Mouse (Mus musculus): ENCODE data around the gene Dhrs3. TPM values are rescaled to one million over a fixed set of nuclear protein-coding genes. Genes with fewer than 3 reads are reported as not detected.

Dhrs3 gene
- total RNA-seq, 2 experiments from 2014 or later, result 102 to 105 TPM

DNA sequence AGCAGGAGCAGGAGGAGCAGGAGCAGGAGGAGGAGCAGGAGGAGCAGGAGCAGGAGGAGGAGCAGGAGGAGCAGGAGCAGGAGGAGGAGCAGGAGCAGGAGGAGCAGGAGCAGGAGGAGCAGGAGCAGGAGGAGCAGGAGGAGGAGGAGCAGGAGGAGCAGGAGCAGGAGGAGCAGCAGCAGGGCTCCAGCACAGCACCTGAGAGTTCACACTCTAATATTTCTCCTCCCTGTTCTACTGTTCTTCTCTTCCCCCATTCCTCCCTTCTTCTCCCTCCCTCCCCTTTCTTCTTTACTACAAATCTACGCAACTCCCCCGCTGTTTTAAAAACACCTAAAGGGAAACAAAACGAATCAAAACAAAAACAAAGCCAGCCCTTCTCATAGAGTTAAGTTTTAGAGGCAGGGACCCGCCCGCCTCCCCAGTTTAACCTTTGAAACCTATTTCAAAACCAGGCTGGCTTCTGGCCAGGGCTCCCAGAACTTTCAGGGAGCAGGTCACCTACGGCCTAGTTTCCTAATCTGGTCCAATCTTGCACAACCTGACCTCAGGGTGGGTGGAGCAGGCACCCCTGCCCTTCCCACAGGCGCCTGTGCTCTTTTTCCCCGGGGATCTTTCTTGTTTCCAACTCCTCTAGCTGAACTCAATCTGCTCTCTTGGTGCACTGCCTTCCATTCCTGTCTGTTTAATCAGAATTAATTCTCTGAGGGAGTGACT lies 67.7 kb downstream of the Dhrs3 start:
- intact Hi-C loops (cut with DNase I), result no loop called here
- DNase-seq, result peak; percentile 72

DNA sequence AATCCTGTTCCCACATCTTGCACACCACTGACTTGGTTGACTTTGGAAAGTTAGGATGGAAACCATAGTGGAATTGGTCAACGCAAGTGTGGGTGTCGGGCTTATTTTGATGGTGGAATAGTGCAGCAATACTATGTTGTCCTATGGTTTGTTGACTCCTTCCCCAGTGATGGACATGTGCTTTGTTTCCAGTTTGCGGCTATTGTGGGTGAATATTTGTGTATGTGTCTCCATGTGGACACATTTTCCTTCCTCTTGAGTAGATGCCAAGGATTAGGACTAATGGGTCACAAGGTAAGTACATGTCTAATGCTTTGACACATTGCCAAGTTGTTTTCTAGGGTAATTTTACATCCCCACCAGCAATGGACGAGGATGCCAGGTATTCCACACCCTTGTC lies 68.6 kb downstream of the Dhrs3 start:
- DNase-seq, result no peak
- intact Hi-C loops (cut with DNase I), result no loop called here

DNA sequence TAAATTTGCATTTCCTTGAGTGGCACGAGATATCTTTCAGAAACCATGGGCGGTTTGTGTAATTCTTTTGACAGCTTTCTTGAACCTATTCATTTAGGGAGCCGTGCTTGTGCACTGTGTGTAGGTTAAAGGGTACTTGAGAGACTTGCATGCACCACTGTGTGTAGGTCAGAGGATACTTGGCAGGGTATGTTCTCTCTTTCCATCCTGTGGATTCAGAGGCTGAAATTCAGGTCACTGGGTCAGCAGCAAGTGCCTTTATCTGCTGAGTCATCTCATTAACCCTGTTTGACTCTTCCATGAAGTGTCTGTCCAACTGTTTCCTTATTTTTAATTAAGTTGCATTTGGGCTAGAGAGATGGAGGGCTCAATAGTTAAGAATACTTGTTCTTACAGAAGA lies 69.1 kb downstream of the Dhrs3 start:
- no peak for DNase-seq
- intact Hi-C loops (cut with DNase I), result no loop called here

DNA sequence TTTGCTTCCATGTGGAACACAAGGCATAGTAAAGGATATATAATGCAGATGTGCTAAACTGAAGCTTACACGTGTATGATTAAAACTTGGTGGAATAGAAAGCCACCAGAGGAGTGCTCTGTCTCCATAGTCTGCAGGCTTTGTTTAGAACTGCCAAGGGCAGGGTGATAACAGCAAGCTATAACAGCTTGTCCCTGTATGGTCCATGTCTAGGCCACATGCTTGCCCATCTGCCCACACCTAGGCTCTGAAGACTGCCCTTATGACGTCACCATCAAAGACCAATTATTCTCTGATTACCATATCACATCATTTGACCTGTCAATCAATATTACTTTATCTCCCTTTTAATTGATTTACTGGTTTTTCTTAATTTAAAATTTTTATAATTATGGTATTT lies 72.6 kb downstream of the Dhrs3 start:
- intact Hi-C loops (cut with DNase I), result no loop called here
- no peak for DNase-seq

DNA sequence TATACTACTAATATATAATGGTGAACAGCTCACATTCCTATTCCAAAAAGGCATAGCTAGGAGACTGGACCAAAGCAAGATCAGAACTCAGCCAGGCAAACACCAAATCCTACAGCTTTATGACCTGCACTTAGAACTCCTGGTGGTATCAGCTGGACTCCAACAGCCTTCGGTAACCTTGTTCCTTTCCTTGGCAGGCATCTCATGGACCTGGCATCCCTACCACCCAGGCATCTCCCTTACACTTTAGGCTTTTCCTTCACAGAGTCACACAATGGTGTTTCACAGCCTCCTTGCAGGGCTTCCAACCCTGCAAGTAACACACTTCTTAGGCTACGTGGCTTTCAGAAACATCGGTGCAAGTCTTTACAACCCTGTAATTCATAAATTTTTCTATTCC lies 75.7 kb downstream of the Dhrs3 start:
- intact Hi-C loops (cut with DNase I), result no loop called here
- DNase-seq, result no peak

DNA sequence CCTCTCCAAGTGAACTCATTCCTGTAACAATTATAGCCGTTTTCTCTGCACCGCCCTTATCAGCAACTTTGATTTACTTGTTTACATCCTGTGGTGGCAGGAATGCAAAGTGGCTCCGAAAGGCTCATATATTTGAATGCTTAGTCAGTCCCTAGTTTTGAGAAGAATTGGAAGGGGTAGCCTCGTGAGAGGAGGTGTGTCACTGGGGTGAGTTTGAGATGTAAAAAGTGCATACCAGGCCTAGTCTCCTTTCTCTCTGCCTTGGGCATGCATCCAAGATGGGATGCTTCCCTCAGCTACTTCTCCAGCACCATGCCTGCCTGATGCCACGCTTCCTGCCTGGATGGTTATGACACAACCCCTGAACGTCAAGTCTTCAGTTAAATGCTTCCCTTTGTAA lies 76.4 kb downstream of the Dhrs3 start:
- intact Hi-C loops (cut with DNase I), result no loop called here
- no peak for DNase-seq

DNA sequence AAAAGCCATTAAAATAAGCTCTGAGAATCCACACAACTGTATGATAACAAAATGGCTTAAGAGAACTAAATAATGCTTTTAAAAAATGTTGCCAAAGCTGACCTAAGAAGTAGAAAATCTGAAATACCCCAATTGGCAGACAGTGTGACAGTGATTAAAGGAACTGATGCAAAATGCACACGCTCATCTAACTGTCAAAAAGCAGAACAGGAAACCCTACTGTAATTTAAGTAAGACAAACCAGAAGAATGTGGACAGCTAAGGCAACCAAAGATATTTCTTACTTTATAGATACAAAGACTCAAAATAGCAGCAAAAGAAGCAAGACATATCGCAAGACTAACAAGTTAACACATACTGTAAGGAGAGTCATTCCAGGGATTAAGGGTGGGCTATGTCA lies 78.4 kb downstream of the Dhrs3 start:
- intact Hi-C loops (cut with DNase I), result no loop called here

DNA sequence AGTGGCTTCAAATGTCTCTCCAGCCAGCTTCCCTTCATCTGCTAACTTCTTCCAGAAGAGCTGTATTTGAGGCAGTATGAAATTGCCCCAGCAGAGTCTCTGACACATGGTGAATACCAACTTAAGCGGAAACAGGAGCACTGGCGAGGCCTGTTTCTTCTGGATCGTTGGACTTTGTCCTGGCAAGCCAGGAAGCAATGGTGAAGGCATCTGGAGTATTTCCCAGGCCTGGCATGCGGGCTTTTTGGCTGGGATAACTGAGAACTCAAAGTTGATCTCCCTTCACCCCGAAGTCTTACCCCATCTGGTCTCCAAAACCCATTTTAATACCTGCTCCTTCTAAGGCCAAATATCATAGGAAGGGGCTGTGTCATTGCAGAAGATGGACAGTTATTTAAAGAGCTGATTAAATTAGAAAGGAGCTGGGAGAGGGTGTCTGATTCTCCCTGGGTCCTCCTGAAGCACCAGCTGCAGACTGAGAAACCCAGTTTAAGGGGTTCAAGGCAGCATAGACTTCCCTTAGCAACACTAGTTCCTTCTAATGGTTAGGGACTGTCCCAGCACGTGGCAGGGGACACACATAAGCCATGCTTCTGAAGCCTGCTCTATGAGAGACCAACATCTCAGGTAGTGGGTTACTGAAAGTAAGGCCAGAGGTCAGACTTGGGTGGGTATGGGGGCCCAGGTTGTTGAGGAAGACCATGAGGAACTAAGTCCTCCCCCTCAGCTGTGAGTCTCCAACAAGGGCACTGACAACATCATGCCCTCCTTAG lies 80.5 kb downstream of the Dhrs3 start:
- DNase-seq, result peak in 1 of 2 experiments; percentile 54
- intact Hi-C loops (cut with DNase I), result no loop called here

More for the DNA sequence above, 78.4 kb downstream of the Dhrs3 start:
- no peak for DNase-seq

DNA sequence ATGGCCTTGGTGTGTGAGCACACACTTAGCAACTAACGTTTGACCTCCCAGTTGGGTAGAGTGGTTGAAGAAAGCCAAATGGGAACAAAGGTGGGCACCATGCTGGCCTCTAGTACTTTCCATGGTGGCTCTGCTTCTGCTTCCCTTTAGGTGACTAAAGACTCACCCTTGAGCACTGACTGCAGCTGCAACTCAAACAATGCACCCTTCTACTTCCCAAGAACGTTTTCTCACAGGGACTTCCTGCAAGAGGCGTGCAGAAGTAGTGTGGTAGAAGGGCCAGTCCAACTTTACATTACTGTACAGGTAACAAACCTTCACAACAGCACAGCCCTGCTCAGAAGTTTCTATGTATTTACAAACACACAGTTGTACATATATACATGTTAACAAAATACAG lies 81.8 kb downstream of the Dhrs3 start:
- intact Hi-C loops (cut with DNase I), result no loop called here
- no peak for DNase-seq

DNA sequence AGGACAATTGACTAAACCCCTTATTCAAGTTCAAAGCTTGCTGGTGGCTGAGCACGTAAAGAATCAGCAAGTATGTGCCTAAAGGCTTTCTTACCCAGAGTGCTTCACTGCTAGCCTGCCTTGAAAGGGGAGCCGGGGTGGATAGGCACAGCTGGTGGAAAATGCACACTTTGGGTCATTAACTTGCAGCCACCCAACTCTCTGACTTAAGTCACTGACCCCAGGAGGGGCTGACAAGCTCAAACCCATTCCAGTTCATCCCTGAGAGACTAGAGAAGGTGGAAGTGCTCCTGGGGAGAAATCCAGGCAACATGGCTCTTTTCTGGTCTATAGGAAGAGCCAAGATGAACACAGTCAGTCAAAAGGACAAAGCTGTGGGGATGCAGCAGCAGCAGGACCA lies 82.9 kb downstream of the Dhrs3 start:
- intact Hi-C loops (cut with DNase I), result no loop called here

DNA sequence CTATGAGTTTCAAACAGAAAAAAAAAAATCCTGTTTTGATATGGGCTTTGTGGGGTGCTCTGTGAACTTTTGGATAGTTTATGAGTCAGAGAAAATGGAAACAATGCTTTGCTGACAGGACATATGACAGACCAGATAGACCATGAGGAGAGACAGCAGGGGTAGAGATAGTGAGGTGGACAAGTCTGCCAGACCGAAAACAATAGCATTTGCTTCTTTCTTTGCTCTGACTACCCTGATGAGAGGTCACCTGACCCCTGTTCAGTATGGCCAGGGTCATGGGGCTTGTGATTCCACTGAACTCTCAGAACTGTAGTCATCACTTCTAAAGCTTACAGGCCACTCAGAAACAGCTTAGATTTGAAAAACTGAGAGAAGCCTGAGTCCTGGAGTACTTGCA lies 84.4 kb downstream of the Dhrs3 start:
- intact Hi-C loops (cut with DNase I), result no loop called here

More for the DNA sequence above, 82.9 kb downstream of the Dhrs3 start:
- DNase-seq, result no peak

More for the DNA sequence above, 84.4 kb downstream of the Dhrs3 start:
- no peak for DNase-seq

Other genes with a start within 250 kb of the Dhrs3 start
- gene Gm436, start 206.5 kb upstream of the Dhrs3 start, total RNA-seq (2021), result not detected
- gene Gm13178, start 171.4 kb upstream of the Dhrs3 start, total RNA-seq (2021), result not detected
- gene Gm438, start 106.2 kb upstream of the Dhrs3 start, total RNA-seq (2021), result not detected